Mouse (Mus musculus): ENCODE measurements around the gene Zfp706. TPM values are rescaled to one million over a fixed set of nuclear protein-coding genes. Genes with fewer than 3 reads are reported as not detected.
A peak's percentile ranks its signal among the peaks of the same experiment; 100 is the strongest.

Zfp706 gene
- polyA plus RNA-seq, 1 experiment from 2014 or later, result 457 TPM

- Histone ChIP-seq H3K9ac (replicated peaks) (no peak overlapping the region), H3K9me3 (replicated peaks) (no peaks in the 10 kb centered on the region), H3K36me3 (no peaks in the 10 kb centered on the region), H3K27ac (replicated peaks) (no peak overlapping the region), H3K4me2 (no peak overlapping the region), H3K4me3 (replicated peaks) (no peak overlapping the region), H3K27me3 (replicated peaks) (no peaks in the 10 kb centered on the region), H3K4me1 (peaks cover 21% of the 10 kb centered on the region)
- no peak for ATAC-seq (ENCODE audit: low FRiP score)
- WGBS, result 90% methylated on average over 2 of the region's 2 CpGs
Observed at GRCm38 (mm10) chr15:36975256-36975620, 32.3 kb downstream of the Zfp706 start.

DNA sequence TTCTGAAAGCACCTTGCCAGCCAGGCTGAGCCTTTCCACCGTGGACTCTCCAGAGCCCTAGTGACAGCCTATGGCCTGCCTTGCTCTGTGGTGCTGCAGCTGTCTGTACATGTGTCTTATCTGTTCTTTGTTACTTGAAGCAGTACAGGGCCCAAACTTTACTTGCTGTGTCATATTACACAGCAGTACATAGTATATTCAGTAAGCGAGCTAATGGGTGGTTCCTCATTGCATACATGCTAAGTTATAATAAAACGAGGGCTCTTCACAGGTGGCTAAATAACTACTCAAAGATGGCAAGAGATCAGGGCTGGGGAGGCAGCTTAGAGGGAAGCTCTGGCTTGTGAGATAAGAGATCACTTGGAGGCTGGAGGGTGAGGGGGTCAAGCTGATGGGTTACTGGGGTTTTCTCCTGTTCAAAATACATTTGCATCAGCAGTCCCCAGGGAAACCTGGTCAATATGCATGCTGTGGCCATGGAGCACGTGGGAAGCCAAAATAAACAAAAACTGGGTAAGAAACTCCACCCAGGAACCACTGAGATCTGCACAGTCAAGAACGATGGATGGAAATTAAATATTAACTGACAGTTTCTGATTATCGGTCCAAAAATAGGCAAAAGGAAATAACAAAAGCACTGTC lies 32.8 kb downstream of the Zfp706 start:
- Histone ChIP-seq H3K4me1 (peaks cover 16% of the 10 kb centered on the region), H3K36me3 (no peaks in the 10 kb centered on the region), H3K9me3 (replicated peaks) (no peaks in the 10 kb centered on the region), H3K9ac (replicated peaks) (no peak overlapping the region), H3K4me3 (replicated peaks) (no peak overlapping the region), H3K27ac (replicated peaks) (no peak overlapping the region), H3K4me2 (no peak overlapping the region), H3K27me3 (replicated peaks) (no peaks in the 10 kb centered on the region)
- WGBS, result 77% methylated on average over 6 of the region's 6 CpGs
- ATAC-seq (ENCODE audit: low FRiP score), result no peak

DNA sequence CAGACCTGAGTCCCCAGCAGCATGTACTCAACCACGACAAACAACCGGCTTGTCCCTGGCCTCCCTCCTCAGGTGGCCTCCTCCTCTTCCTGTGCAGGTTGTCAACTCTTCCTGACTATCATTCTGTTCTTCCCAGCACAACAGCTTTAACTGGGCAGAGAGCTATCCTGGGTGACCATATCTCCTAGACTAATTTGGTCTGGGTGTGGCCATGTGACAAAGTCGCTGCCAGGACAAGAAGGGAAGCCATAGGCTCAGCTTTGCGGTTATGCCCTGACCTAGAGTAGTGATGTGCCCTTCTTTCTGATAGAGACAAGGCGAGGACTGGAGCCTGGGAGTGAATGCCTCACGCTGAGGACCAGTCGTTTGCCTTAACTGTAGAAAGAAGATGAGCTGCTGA lies 33.9 kb downstream of the Zfp706 start:
- WGBS, result 84% methylated on average over 7 of the region's 7 CpGs
- Histone ChIP-seq H3K4me3 (replicated peaks) (no peak overlapping the region), H3K9ac (replicated peaks) (no peak overlapping the region), H3K4me1 (peaks cover 14% of the 10 kb centered on the region), H3K27ac (replicated peaks) (no peak overlapping the region), H3K4me2 (no peak overlapping the region), H3K27me3 (replicated peaks) (no peaks in the 10 kb centered on the region), H3K9me3 (replicated peaks) (no peaks in the 10 kb centered on the region), H3K36me3 (no peaks in the 10 kb centered on the region)
- ATAC-seq (ENCODE audit: low FRiP score), result no peak

- 76% methylated on average over 6 of the region's 6 CpGs for WGBS
- H3K4me1 ChIP-seq, result peaks cover 15% of the 10 kb centered on the region
- ATAC-seq (ENCODE audit: low FRiP score), result no peak
- H3K4me3 ChIP-seq (replicated peaks), result no peak overlapping the region
- no peak overlapping the region for H3K9ac ChIP-seq (replicated peaks)
- H3K27me3 ChIP-seq (replicated peaks), result no peaks in the 10 kb centered on the region
- H3K4me2 ChIP-seq, result no peak overlapping the region
- H3K9me3 ChIP-seq (replicated peaks), result no peaks in the 10 kb centered on the region
- H3K27ac ChIP-seq (replicated peaks), result peak overlapping the region; percentile 48; the same call in 1 of the 2 replicates
- no peaks in the 10 kb centered on the region for H3K36me3 ChIP-seq
Observed at GRCm38 (mm10) chr15:36973290-36973689, 34.3 kb downstream of the Zfp706 start.

- no peak overlapping the region for H3K4me2 ChIP-seq
- no peaks in the 10 kb centered on the region for H3K36me3 ChIP-seq
- peak overlapping the region; percentile 98 for H3K27ac ChIP-seq (replicated peaks)
- H3K9me3 ChIP-seq (replicated peaks), result no peaks in the 10 kb centered on the region
- H3K4me1 ChIP-seq, result peaks cover 34% of the 10 kb centered on the region
- ATAC-seq (ENCODE audit: low FRiP score), result no peak
- H3K9ac ChIP-seq (replicated peaks), result no peak overlapping the region
- whole genome bisulfite sequencing, result 90% methylated on average over 5 of the region's 5 CpGs
- H3K27me3 ChIP-seq (replicated peaks), result no peaks in the 10 kb centered on the region
- no peak overlapping the region for H3K4me3 ChIP-seq (replicated peaks)
Observed at GRCm38 (mm10) chr15:36969794-36970193, 37.8 kb downstream of the Zfp706 start.

DNA sequence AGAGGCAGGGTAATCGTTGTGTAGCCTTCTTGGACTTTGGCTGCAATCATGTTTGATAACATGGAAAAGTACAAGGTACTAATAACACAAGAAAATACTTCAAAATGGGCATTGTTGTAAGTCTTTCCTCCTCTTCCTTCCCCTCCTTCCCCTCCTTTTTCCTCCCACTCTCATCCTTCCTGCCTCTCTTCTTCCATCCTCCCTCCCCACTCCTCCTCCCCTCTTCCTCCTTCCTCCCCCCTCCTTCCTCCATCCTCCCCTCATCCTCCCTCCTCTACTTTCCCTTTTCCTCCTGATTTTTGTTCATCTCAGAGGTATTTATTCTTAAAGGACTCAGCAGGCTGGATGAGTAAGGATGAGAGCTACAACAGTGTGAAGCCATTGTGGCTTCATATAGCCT lies 39.3 kb downstream of the Zfp706 start:
- H3K4me2 ChIP-seq, result peak overlapping the region; percentile 60
- 13% methylated on average over 1 of the region's 1 CpGs for WGBS
- ATAC-seq (ENCODE audit: low FRiP score), result peak; percentile 24; the same call in 1 of the 2 replicates
- H3K4me1 ChIP-seq, result peaks cover 34% of the 10 kb centered on the region
- peak overlapping the region; percentile 98 for H3K27ac ChIP-seq (replicated peaks)
- peak overlapping the region; percentile 30 for H3K4me3 ChIP-seq (replicated peaks)
- no peaks in the 10 kb centered on the region for H3K27me3 ChIP-seq (replicated peaks)
- no peaks in the 10 kb centered on the region for H3K36me3 ChIP-seq
- peak overlapping the region; percentile 51 for H3K9ac ChIP-seq (replicated peaks)
- H3K9me3 ChIP-seq (replicated peaks), result no peaks in the 10 kb centered on the region

- H3K36me3 ChIP-seq, result no peaks in the 10 kb centered on the region
- H3K27ac ChIP-seq (replicated peaks), result peak overlapping the region; percentile 98
- peak overlapping the region; percentile 51 for H3K9ac ChIP-seq (replicated peaks)
- peaks cover 31% of the 10 kb centered on the region for H3K4me1 ChIP-seq
- H3K9me3 ChIP-seq (replicated peaks), result no peaks in the 10 kb centered on the region
- WGBS, result 11% methylated on average over 24 of the region's 24 CpGs
- H3K4me3 ChIP-seq (replicated peaks), result peak overlapping the region; percentile 30
- no peaks in the 10 kb centered on the region for H3K27me3 ChIP-seq (replicated peaks)
- H3K4me2 ChIP-seq, result peak overlapping the region; percentile 60
- peak; percentile 94 for ATAC-seq (ENCODE audit: low FRiP score)
Observed at GRCm38 (mm10) chr15:36967381-36968211, 40.0 kb downstream of the Zfp706 start.

DNA sequence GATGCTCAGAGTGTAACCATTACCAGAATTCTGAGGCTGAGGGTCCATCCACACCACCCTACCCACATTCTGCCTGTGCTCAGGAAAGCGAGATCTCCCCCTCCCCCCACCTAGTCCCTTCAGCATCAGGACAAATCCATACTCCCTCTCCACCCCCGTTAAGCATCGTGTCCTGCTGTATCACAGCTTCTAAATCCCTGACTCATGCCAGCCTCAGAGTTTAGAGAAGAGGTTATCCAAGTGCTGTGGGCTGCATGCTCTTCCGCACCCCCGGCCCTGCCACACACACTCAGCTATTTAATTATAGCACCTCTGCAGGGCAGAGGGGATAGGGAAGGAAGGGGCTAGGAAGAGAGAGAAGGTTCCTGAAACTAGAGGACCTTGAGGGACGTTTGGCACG lies 40.6 kb downstream of the Zfp706 start:
- no peaks in the 10 kb centered on the region for H3K9me3 ChIP-seq (replicated peaks)
- no peaks in the 10 kb centered on the region for H3K36me3 ChIP-seq
- peak overlapping the region; percentile 30; the same call in 1 of the 2 replicates for H3K4me3 ChIP-seq (replicated peaks)
- WGBS, result 18% methylated on average over 7 of the region's 7 CpGs
- H3K9ac ChIP-seq (replicated peaks), result peak overlapping the region; percentile 51; the same call in 1 of the 2 replicates
- H3K4me2 ChIP-seq, result peak overlapping the region; percentile 60
- H3K4me1 ChIP-seq, result peaks cover 31% of the 10 kb centered on the region
- peak; percentile 45 for ATAC-seq (ENCODE audit: low FRiP score)
- H3K27me3 ChIP-seq (replicated peaks), result no peaks in the 10 kb centered on the region
- H3K27ac ChIP-seq (replicated peaks), result peak overlapping the region; percentile 98

DNA sequence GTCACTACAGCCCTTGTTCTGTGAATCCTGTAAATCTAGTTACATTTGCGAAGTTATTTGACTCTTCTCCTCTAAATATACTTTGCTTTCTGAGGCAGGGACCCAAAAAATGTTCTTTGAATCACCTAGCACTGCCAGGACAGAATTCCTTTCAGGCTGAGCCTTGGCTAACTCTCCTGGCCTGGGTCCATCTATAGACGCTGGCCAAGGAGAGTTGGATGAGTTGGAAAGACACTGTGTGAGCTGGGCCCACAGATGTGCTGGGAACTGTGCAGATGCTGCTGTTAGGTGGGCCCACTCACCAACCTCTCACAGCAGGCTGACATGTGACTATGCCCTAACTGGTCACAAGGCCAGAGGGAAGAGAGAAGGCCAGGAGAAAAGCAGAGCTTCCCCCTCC lies 41.1 kb downstream of the Zfp706 start:
- Histone ChIP-seq H3K27ac (replicated peaks) (peak overlapping the region; percentile 98), H3K36me3 (no peaks in the 10 kb centered on the region), H3K27me3 (replicated peaks) (no peaks in the 10 kb centered on the region), H3K4me3 (replicated peaks) (no peak overlapping the region), H3K9me3 (replicated peaks) (no peaks in the 10 kb centered on the region), H3K9ac (replicated peaks) (no peak overlapping the region), H3K4me2 (peak overlapping the region; percentile 60; the same call in 1 of the 2 replicates), H3K4me1 (peaks cover 31% of the 10 kb centered on the region)
- no peak; the same call in 1 of the 2 replicates for ATAC-seq (ENCODE audit: low FRiP score)
- WGBS, result 75% methylated on average over 2 of the region's 2 CpGs

DNA sequence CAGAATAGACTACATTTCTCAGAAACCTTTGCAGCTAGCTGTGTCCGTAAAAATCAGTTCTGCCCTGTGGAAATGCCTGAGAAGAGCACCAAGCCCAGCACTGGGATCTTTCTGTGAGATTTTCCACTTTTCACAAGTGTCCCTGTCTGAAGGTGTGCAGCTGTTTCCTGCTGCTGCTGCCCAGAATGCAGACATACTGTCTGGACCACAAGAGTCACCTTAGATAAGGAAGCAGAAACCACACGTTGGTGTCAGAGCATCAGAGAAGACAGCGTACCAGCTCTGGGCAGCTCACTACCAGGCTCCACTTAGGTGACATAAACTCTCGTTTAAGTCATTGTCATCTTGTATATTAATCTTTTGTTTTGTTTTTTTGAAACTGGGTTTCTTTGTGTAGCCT lies 41.8 kb downstream of the Zfp706 start:
- no peaks in the 10 kb centered on the region for H3K9me3 ChIP-seq (replicated peaks)
- H3K4me1 ChIP-seq, result peaks cover 31% of the 10 kb centered on the region
- no peak overlapping the region for H3K4me2 ChIP-seq
- H3K36me3 ChIP-seq, result no peaks in the 10 kb centered on the region
- H3K9ac ChIP-seq (replicated peaks), result no peak overlapping the region
- no peak overlapping the region for H3K4me3 ChIP-seq (replicated peaks)
- ATAC-seq (ENCODE audit: low FRiP score), result no peak
- H3K27me3 ChIP-seq (replicated peaks), result no peaks in the 10 kb centered on the region
- H3K27ac ChIP-seq (replicated peaks), result no peak overlapping the region
- WGBS, result 91% methylated on average over 4 of the region's 4 CpGs

DNA sequence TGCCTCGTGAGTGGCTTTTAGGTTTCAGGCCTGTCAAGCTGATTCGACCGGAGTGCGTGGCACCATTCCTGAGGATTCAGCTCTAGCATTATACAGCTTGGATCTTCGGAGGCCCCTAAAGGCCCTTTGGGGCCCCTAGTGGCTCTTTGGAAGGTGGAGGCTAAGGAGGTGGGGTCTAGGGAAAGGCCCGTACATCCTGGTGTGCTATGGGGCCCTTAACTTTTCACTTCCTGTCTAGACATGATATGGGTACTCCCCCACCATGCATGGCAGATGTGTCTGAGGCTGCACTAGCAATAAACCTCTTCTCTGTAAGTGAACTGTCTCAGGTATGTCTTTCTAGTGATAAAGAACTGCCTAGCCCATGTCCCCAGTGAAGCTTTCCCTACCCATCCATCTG lies 44.6 kb downstream of the Zfp706 start:
- Histone ChIP-seq H3K27ac (replicated peaks) (no peak overlapping the region), H3K4me2 (no peak overlapping the region), H3K27me3 (replicated peaks) (no peaks in the 10 kb centered on the region), H3K4me3 (replicated peaks) (no peak overlapping the region), H3K9ac (replicated peaks) (no peak overlapping the region), H3K4me1 (peaks cover 23% of the 10 kb centered on the region), H3K36me3 (no peaks in the 10 kb centered on the region), H3K9me3 (replicated peaks) (no peaks in the 10 kb centered on the region)
- ATAC-seq (ENCODE audit: low FRiP score), result no peak
- WGBS, result 93% methylated on average over 6 of the region's 6 CpGs

DNA sequence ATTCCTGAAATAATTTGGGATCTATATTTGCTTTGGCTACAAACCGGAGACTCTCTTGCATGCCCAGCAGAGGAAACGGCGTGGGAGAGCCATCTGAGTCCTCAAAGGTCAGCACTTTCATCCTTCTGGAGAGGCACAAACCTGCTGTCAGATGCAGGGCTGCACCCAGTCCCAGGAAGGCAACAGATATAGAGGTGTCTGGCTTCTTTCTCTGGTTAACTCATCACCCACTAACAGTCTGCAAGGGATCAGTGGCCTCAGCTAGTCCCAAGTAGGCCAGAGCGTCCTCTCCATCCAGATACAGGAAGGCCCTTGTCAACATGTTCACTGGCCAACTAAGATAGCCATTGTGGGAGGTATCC lies 46.7 kb downstream of the Zfp706 start:
- Histone ChIP-seq H3K9me3 (replicated peaks) (no peaks in the 10 kb centered on the region), H3K27me3 (replicated peaks) (no peaks in the 10 kb centered on the region), H3K4me1 (peaks cover 7% of the 10 kb centered on the region; the same call in 1 of the 2 replicates), H3K36me3 (no peaks in the 10 kb centered on the region), H3K27ac (replicated peaks) (peak overlapping the region; percentile 63; the same call in 1 of the 2 replicates), H3K9ac (replicated peaks) (no peak overlapping the region), H3K4me2 (no peak overlapping the region), H3K4me3 (replicated peaks) (no peak overlapping the region)
- WGBS, result 86% methylated on average over 4 of the region's 4 CpGs
- no peak for ATAC-seq (ENCODE audit: low FRiP score)

All from neural tube, embryonic 15.5 days (tissue).